Mouse (Mus musculus) left cerebral cortex, adult 9 months (tissue): ENCODE results near the gene C1ra.
A peak's percentile ranks its signal among the peaks of the same experiment; 100 is the strongest.
"Not testable (repeated sequence)": the region's sequence is repeated elsewhere in the genome, so short reads cannot be mapped to it uniquely, and the experiment has no call there.

Experiments
- DNase-seq, 2 experiments: peaks; one replicate each; pipeline ENCODE4 v3.0.0; 2022; ENCODE audit warnings: low spot score in 2 of 2

The C1ra gene

GRCm38 (mm10) chr6:124512355-124512836, at the start of gene C1ra:
Gene C1ra, plus strand, starts transcription at chr6:124512405.
- DNase-seq, result peak in 1 of 2 experiments; percentile 62

DNA sequence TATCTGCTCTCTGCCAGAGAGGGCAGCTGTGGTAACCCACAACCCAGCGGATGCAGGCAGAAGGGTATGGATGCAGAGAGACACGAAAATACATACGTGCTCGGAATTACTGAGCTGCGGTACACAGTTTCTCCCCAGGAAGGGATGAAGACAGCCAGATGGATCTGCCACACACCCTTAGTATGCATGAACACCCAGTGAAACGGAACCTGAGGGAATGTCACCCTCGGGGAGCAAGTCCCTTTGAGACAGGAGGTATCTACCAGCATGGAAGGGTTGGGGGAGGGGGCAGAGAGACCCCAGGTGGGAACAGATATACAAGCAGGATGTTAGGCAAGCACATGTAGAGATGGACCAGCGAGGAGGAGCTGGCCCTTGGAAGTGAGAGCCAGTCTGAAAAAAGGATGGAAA, 48.3 kb upstream of the C1ra start:
- peak in 1 of 2 experiments; percentile 31 for DNase-seq

DNA sequence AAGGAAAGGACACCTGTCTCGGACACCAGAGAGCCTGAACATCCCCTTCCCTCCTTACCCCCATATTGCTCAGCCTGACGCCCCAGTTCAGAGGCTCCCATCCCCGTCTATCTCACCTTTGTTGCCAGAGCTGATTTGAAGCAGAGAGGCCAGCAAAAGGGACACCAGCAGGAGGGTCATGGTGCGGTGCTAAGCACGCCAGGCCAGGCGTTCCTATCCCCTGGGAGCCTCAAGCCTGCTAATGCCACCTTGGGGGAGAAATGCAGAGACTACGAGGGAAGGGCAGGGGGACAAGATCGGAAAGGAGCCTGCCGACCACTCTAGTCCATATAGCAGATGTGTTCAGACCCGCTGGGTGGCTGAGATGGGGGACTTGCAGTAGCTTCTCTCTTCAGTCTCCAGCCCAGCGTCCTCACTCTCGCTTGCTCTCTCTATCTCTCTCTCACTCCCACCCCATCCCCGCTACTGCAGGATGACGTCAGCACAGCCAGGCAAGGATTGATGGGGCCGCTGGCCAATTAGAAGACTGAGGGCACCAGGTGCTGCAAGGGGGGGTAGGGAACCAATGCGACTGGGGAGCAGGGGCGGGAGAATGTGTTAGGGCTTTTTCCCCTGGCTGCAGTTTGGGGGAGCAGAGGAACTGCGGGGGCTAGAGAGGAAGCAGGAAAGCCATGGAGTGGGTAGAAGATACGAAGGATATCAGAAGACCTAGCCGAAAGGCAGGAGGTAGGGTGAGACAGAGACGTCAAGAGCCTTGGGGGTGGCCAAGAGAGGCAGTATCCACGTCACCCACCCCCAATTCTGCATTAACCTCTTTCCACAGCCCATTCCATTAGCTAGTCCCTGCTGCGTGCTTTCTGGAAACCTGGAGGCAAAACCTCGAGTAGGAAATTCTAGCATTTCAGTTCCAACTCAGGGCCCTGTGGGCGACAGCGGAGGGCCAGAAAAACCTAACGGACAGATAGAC, 47.6 kb upstream of the C1ra start, which contains the start of gene Clstn3:
TSS of gene Clstn3 (minus strand) at position 490 of the 967 bp plus-strand sequence.
- DNase-seq, result peak; percentile 83 to 95

GRCm38 (mm10) chr6:124465299-124465698, 46.9 kb upstream of the C1ra start:
- DNase-seq, result no peak

DNA sequence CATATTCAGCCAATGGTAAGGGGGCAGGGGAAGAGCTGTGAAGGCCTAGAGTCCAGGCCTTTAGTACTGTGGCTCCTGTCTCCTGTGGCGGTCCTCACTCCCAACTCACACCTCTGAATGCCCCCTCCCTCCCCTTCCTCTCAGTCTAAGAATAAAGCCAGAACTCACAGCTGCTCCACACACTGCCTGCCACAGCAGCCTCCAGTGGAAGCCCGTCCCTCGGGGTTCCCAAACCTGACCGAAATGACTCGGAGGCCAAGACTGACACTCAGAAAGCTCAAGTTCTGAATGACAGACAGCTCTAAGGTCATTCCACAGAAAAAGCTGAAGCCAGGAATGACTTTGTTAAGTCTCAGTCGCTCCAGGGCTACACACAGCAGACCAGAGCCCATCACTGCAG, 46.5 kb upstream of the C1ra start:
- DNase-seq, result no peak

DNA sequence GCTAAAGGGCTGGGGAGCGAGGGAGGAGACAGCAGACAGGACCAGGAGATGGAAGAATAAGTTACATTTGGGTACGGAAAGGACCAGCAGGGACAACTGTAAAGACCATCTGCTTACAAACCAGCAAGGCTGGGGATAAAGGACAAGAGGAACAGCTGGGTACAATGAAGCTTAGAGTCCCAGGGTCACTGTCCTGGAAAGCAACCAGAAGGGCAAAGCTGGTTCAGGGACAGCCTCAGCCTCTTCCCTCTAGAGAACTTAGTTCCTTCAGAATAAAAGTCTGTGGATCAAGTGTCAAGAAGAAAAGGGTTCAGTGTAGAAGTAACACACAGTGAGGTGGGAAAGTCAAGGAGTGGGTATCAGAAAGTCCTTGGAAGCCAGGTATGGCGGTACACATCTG, 41.1 kb upstream of the C1ra start:
- DNase-seq, result no peak

DNA sequence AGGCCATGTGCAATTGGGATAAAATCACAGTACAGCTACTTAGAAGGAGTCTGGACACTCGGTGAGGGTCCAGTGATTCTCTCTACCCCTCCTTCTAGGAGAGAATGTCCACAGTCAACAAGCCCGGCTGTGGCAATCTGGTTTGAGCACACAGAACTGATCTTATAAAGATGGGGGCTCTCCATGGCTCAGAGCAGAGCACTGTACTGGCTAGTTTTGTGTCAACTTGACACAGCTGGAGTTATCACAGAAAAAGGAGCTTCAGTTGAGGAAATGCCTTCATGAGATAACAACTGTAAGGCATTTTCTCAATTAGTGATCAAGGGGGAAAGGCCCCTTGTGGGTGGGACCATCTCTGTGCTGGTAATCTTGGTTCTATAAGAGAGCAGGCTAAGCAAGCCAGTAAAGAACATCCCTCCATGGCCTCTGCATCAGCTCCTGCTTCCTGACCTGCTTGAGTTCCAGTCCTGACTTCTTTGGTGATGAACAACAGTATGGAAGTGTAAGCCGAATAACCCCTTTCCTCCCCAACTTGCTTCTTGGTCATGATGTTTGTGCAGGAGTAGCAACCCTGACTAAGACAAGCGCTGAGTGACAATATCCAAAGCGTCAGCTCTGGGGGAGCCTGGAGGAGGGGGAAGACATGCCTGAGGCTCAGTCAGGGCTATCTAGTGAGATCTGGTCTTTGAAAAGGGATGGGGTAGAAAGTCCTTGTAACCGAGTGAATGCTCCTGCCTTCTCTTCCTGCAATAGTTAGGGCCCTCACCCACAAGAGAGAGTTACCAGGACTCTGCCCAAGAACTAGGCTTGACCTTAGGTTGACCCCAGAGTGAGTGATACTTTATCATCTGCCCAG, 40.2 kb upstream of the C1ra start:
- DNase-seq, result not testable (repeated sequence)

DNA sequence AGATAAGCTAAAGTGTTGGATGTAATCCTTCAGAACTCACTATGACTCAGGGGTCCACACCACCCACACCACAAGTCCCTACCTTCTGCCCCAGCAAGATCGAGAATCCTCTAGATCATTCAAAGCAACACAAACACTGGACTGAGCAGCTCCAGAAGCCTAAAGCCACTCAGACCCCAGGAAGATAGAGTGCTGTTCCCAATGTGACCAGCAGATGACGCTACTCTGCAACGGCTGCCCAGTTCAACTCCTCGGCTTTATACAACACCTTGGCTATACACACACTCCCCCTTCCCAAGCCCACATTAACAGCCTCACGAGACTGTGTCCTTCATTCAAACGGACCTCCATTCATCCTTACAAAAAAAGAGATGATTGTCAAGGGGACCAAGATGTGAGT, 39.4 kb upstream of the C1ra start:
- DNase-seq, result no peak

DNA sequence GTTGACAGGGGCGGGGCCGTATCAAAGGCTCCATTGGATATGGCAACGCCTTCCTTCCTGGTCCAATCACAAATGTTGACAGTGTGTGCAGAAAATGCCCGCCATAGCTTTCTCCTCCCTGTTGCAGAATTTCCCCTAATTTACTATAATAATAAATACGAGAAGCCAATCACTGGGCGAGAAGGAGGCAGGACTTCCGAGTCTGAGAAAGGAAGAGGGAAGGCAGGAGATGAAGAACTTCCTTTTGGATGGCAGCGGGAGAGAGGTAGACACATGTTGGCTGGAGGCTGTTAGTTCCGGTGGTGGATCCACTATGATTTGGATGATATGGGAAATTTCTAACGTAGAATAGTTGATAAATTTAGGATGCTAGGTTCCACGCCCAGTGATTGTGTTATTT, 37.6 kb upstream of the C1ra start:
- no peak for DNase-seq

DNA sequence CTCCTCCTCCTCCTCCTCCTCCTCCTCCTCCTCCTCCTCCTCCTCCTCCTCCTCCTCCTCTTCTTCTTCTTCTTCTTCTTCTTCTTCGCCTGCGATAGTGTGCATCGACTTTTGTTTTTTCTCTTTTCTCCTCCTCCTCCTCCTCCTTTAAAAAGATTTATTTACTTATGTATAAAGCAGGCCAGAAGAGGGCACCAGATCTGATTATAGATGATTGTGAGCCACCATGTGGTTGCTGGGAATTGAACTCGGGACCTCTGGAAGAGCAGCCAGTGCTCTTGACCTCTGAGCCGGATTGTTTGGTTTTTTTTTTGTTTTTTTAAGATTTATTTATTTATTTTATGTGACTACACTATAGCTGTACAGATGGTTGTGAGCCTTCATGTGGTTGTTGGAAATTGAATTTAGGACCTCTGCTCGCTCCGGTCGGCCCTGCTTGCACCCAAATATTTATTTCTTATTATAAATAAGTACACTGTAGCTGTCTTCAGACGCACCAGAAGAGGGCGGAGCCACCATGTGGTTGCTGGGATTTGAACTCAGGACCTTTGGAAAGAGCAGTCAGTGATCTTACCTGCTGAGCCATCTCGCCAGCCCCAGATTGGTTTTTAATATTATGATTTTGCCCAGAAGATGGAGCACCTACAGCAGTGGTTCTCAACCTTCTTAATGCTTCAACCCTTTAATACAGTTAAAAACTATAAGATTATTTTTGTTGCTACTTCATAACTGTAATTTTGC, 36.7 kb upstream of the C1ra start:
- not testable (repeated sequence) for DNase-seq

DNA sequence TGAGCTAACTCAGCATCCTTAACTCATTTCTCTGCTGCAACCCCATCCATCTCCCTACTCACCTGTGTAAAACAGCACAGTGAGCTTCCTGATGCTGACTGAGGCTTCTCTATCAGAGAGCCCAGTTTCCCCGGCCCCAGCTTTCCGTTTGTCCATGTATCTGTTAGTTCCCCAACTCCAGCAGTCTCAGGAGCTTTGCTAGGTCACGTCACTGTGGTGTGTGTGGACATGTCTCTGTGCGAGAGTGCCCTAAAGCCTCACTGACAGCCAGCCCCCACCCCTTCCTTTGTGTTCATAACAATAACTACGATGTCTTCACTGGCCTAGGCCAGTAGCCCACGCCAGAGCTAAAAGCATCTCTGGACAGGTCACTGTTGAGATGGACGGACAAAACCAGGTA, 36.0 kb upstream of the C1ra start:
- DNase-seq, result no peak

- DNase-seq, result no peak
Measured at GRCm38 (mm10) chr6:124476796-124477195, 35.4 kb upstream of the C1ra start.

DNA sequence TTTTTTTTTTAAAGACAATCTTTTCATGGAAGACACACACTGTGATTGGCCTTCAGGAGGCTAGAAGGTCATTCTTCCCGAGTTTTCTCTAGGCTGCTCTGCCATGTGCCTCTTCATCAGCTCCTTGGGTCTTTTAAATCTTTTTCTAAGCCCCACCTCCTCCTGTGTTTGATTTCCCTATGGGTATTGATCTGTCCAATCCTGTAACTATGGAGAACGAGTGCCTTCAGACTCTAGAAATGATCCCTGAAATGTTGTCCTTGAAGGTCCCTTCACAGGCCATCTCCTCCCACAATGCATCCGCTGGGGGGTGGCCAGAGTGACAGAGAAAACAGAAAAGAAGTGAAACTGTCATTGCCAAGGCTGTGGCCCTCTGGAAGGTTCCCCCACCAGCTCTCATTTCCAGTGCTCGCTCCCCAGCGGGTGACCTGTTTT, 35.0 kb upstream of the C1ra start:
- DNase-seq, result no peak

DNA sequence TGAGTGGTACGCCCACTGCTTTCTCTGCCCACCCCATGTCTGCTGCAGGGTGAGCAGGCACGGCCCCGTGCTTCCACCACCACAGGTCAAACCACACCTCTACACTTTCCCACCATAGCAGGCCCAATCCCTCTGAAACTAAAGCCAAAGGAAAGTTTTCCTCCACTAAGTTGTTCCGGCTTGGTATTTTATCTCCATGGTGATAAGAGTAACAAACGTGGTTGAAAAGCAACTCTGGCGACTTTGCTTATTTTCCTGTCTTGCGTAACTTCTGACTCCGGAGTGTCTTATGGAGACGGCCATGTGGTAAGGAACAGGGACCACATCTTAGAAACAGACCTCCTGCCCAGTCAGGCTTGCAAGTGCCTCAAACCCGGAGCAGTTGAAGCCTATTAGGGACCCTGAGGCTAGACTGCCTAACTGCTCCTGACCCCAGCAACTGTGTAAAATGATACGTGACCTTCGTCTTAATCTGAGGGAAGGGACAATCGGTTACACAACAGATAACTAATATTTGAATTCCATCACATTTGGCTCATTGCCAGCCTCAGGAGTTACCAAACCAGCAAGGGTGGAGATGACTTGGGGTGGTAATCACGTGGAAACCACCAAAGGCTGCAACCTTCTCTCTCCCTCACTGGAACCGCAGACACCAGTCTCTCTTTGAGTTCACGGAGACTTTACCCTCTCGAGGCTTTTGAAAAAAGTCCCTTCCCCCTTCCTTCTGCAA, 34.1 kb upstream of the C1ra start:
- no peak for DNase-seq

GRCm38 (mm10) chr6:124478874-124479572, 33.2 kb upstream of the C1ra start:
- DNase-seq, result no peak

GRCm38 (mm10) chr6:124479573-124479930, 32.7 kb upstream of the C1ra start:
- DNase-seq, result no peak

GRCm38 (mm10) chr6:124480295-124480694, 31.9 kb upstream of the C1ra start:
- no peak for DNase-seq

DNA sequence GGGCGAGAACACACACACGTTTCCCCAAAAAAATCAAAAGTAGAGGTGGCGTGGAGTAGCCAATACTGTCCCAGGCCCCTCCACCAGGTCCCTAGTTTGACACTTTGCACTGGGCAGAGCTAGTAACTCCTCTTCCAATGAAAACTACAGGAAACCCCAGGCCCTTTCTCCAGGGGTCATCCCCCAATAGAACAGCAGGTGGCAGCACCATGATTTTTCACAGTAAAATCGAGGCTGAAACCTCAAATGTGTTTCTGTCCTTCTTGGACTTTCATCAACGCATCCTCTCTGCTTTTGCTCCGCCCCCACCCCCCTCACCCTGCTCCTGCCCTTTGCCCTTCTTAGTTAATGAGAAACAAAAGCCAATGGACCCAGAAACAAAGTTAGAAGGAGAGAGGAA, 30.6 kb upstream of the C1ra start:
- no peak for DNase-seq

DNA sequence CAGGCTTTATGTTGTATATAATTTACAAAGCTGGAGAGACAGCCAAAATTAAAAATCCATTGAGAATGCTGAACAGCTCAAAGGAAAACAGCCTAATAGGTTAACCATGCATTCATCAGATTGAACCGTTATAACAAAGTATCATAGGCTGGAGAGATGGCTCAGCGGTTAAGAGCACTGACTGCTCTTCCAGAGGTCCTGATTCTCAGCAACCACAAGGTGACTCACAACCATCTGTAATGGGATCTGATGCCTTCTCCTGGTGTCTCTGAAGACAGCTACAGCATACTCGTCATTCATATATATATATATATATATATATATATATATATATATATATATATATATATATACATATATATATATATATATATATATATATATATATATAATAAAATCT, 28.4 kb upstream of the C1ra start:
- not testable (repeated sequence) for DNase-seq

GRCm38 (mm10) chr6:124484851-124485250, 27.4 kb upstream of the C1ra start:
- no peak for DNase-seq
